Mouse (Mus musculus): ENCODE data around the gene Sowahb. TPM values are rescaled to one million over a fixed set of nuclear protein-coding genes. Genes with fewer than 3 reads are reported as not detected.

The Sowahb gene
- polyA plus RNA-seq, 1 experiment from 2014 or later, result 1.1 TPM

- ATAC-seq (ENCODE audit: insufficient read depth), result no peak
- Histone ChIP-seq H3K36me3 (replicated peaks) (no peaks in the 10 kb centered on the region), H3K9ac (no peak overlapping the region), H3K4me1 (replicated peaks) (peaks cover 9% of the 10 kb centered on the region), H3K4me3 (replicated peaks) (no peak overlapping the region), H3K9me3 (replicated peaks) (no peaks in the 10 kb centered on the region), H3K4me2 (no peak overlapping the region), H3K27me3 (peaks cover 59% of the 10 kb centered on the region), H3K27ac (replicated peaks) (no peak overlapping the region)
- WGBS (ENCODE audit: insufficient replicate concordance), result 42% methylated on average over 4 of the region's 4 CpGs
These were observed 2.8 kb downstream of the Sowahb start for GRCm38 (mm10) chr5:93042031-93042430.

GRCm38 (mm10) chr5:93041276-93041675 lies 3.5 kb downstream of the Sowahb start:
- Histone ChIP-seq H3K27ac (replicated peaks) (no peak overlapping the region), H3K9ac (no peak overlapping the region), H3K4me2 (no peak overlapping the region), H3K4me1 (replicated peaks) (peaks cover 9% of the 10 kb centered on the region), H3K27me3 (peaks cover 52% of the 10 kb centered on the region), H3K9me3 (replicated peaks) (no peaks in the 10 kb centered on the region), H3K36me3 (replicated peaks) (no peaks in the 10 kb centered on the region), H3K4me3 (replicated peaks) (no peak overlapping the region)
- WGBS (ENCODE audit: insufficient replicate concordance), result 15% methylated on average over 3 of the region's 3 CpGs
- ATAC-seq (ENCODE audit: insufficient read depth), result no peak

GRCm38 (mm10) chr5:93040095-93040494 lies 4.7 kb downstream of the Sowahb start:
- Histone ChIP-seq H3K36me3 (replicated peaks) (no peaks in the 10 kb centered on the region), H3K4me2 (0 out of 2 replicates have a peak overlapping the region, but pooled peaks have one; percentile 6), H3K27ac (replicated peaks) (no peak overlapping the region), H3K27me3 (peaks cover 40% of the 10 kb centered on the region), H3K9me3 (replicated peaks) (no peaks in the 10 kb centered on the region), H3K9ac (no peak overlapping the region), H3K4me1 (replicated peaks) (peaks cover 9% of the 10 kb centered on the region), H3K4me3 (replicated peaks) (no peak overlapping the region)
- 13% methylated on average over 5 of the region's 5 CpGs for WGBS (ENCODE audit: insufficient replicate concordance)
- ATAC-seq (ENCODE audit: insufficient read depth), result no peak

- Histone ChIP-seq H3K4me3 (replicated peaks) (no peak overlapping the region), H3K4me2 (no peak overlapping the region), H3K9me3 (replicated peaks) (no peaks in the 10 kb centered on the region), H3K4me1 (replicated peaks) (peaks cover 9% of the 10 kb centered on the region; the same call in 1 of the 2 replicates), H3K27me3 (peaks cover 3% of the 10 kb centered on the region; the same call in 1 of the 2 replicates), H3K27ac (replicated peaks) (no peak overlapping the region), H3K36me3 (replicated peaks) (no peaks in the 10 kb centered on the region), H3K9ac (no peak overlapping the region)
- 62% methylated on average over 7 of the region's 7 CpGs for WGBS (ENCODE audit: insufficient replicate concordance)
- ATAC-seq (ENCODE audit: insufficient read depth), result no peak
These were observed 8.6 kb downstream of the Sowahb start for GRCm38 (mm10) chr5:93036254-93036653.

GRCm38 (mm10) chr5:93035285-93035684 lies 9.5 kb downstream of the Sowahb start:
- peaks cover 3% of the 10 kb centered on the region; the same call in 1 of the 2 replicates for H3K27me3 ChIP-seq
- H3K4me1 ChIP-seq (replicated peaks), result peaks cover 9% of the 10 kb centered on the region; the same call in 1 of the 2 replicates
- ATAC-seq (ENCODE audit: insufficient read depth), result no peak
- H3K9me3 ChIP-seq (replicated peaks), result no peaks in the 10 kb centered on the region
- no peak overlapping the region for H3K4me3 ChIP-seq (replicated peaks)
- WGBS (ENCODE audit: insufficient replicate concordance), result 29% methylated on average over 1 of the region's 1 CpGs
- H3K9ac ChIP-seq, result no peak overlapping the region
- no peak overlapping the region for H3K27ac ChIP-seq (replicated peaks)
- no peaks in the 10 kb centered on the region for H3K36me3 ChIP-seq (replicated peaks)
- no peak overlapping the region for H3K4me2 ChIP-seq

- WGBS (ENCODE audit: insufficient replicate concordance), result 49% methylated on average over 5 of the region's 5 CpGs
- Histone ChIP-seq H3K4me3 (replicated peaks) (no peak overlapping the region), H3K27ac (replicated peaks) (no peak overlapping the region), H3K4me2 (no peak overlapping the region), H3K27me3 (no peaks in the 10 kb centered on the region), H3K4me1 (replicated peaks) (no peaks in the 10 kb centered on the region), H3K9me3 (replicated peaks) (no peaks in the 10 kb centered on the region), H3K9ac (no peak overlapping the region), H3K36me3 (replicated peaks) (no peaks in the 10 kb centered on the region)
- ATAC-seq (ENCODE audit: insufficient read depth), result no peak
These were observed 11.5 kb downstream of the Sowahb start for GRCm38 (mm10) chr5:93033087-93033870.

GRCm38 (mm10) chr5:93032621-93033020 lies 12.2 kb downstream of the Sowahb start:
- ATAC-seq (ENCODE audit: insufficient read depth), result no peak

GRCm38 (mm10) chr5:93030869-93031268 lies 14.0 kb downstream of the Sowahb start:
- H3K27me3 ChIP-seq, result no peaks in the 10 kb centered on the region
- H3K4me3 ChIP-seq (replicated peaks), result no peak overlapping the region
- H3K36me3 ChIP-seq (replicated peaks), result no peaks in the 10 kb centered on the region
- H3K27ac ChIP-seq (replicated peaks), result no peak overlapping the region
- H3K9me3 ChIP-seq (replicated peaks), result no peaks in the 10 kb centered on the region
- H3K4me2 ChIP-seq, result no peak overlapping the region
- no peak for ATAC-seq (ENCODE audit: insufficient read depth)
- WGBS (ENCODE audit: insufficient replicate concordance), result 42% methylated on average over 3 of the region's 3 CpGs
- H3K9ac ChIP-seq, result no peak overlapping the region
- peaks cover 3% of the 10 kb centered on the region for H3K4me1 ChIP-seq (replicated peaks)

More at GRCm38 (mm10) chr5:93032621-93033020, 12.2 kb downstream of the Sowahb start:
- 30% methylated on average over 4 of the region's 4 CpGs for WGBS (ENCODE audit: insufficient replicate concordance)
- Histone ChIP-seq H3K4me1 (replicated peaks) (no peaks in the 10 kb centered on the region), H3K9ac (no peak overlapping the region), H3K4me2 (no peak overlapping the region), H3K9me3 (replicated peaks) (no peaks in the 10 kb centered on the region), H3K27me3 (no peaks in the 10 kb centered on the region), H3K36me3 (replicated peaks) (no peaks in the 10 kb centered on the region), H3K27ac (replicated peaks) (no peak overlapping the region), H3K4me3 (replicated peaks) (no peak overlapping the region)

GRCm38 (mm10) chr5:93030411-93030810 lies 14.4 kb downstream of the Sowahb start:
- Histone ChIP-seq H3K36me3 (replicated peaks) (no peaks in the 10 kb centered on the region), H3K4me3 (replicated peaks) (no peak overlapping the region), H3K9ac (no peak overlapping the region), H3K9me3 (replicated peaks) (no peaks in the 10 kb centered on the region), H3K4me1 (replicated peaks) (peaks cover 3% of the 10 kb centered on the region), H3K27me3 (no peaks in the 10 kb centered on the region), H3K4me2 (no peak overlapping the region), H3K27ac (replicated peaks) (no peak overlapping the region)
- 60% methylated on average over 5 of the region's 5 CpGs for WGBS (ENCODE audit: insufficient replicate concordance)
- no peak for ATAC-seq (ENCODE audit: insufficient read depth)

- Histone ChIP-seq H3K36me3 (replicated peaks) (no peaks in the 10 kb centered on the region), H3K4me2 (no peak overlapping the region), H3K9me3 (replicated peaks) (no peaks in the 10 kb centered on the region), H3K4me1 (replicated peaks) (peaks cover 11% of the 10 kb centered on the region), H3K27me3 (no peaks in the 10 kb centered on the region), H3K27ac (replicated peaks) (no peak overlapping the region), H3K9ac (no peak overlapping the region), H3K4me3 (replicated peaks) (no peak overlapping the region)
- no peak for ATAC-seq (ENCODE audit: insufficient read depth)
- 47% methylated on average over 9 of the region's 9 CpGs for WGBS (ENCODE audit: insufficient replicate concordance)
These were observed 17.6 kb downstream of the Sowahb start for GRCm38 (mm10) chr5:93027120-93027675.

- Histone ChIP-seq H3K27me3 (no peaks in the 10 kb centered on the region), H3K4me3 (replicated peaks) (no peak overlapping the region), H3K9me3 (replicated peaks) (no peaks in the 10 kb centered on the region), H3K4me2 (no peak overlapping the region), H3K9ac (no peak overlapping the region), H3K36me3 (replicated peaks) (no peaks in the 10 kb centered on the region), H3K27ac (replicated peaks) (no peak overlapping the region), H3K4me1 (replicated peaks) (peaks cover 11% of the 10 kb centered on the region)
- no peak for ATAC-seq (ENCODE audit: insufficient read depth)
- 26% methylated on average over 4 of the region's 4 CpGs for WGBS (ENCODE audit: insufficient replicate concordance)
These were observed 18.2 kb downstream of the Sowahb start for GRCm38 (mm10) chr5:93026437-93027119.
